Comparison of ENCODE assay signal across 10 mouse cellular contexts in the genomic region with DNA sequence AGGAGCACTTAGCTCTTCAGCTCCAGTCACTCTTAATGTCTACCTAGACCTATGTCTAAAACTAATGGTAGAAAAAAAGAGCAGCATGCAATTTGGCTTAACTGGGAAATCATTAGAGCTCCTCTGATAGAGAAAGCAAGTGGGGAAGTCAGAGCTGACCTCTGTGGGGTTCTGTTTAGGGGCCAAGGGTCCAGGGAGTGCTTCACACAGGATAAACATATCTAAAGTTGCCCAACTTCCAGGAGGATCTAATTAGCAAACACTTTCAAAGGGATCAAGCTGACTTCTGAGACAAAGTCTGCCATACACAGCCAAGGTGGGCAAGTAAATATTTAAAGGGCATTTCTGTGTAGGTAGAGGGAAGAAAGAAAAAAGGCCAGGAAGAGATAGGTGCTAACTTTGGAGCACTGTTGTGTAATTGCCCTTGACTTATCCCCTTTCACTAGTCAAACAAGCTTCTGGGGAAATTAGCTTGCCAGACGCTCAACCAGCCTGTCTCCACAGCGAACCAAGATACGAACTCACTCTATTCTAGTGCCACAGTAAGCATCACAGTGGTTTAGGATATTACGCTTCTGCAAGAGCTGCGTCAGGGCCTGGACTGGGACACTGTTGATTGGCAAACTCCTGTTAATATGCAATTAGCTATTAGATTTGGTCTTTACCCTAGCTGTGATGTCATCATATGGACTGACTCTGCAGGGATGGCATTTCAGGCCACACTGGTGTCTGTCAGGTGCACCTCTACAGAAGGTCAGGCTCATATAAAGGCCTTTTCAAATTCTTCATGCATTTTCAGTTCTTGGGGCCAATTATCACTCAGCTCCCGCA.
"Had no signal": no experiment of that assay in that cellular context is flagged by ENCODE, and none has a peak within 500 bp of the region (broad histone marks: within the 10 kb centered on the region; RNA-seq: fewer than 3 reads in every experiment).

No protein-coding gene starts in this region.

- H3K4me3 ChIP-seq: limb, embryonic 12.5 days; midbrain, embryonic 12.5 days had no signal

- DNase-seq: kidney, adult 8-10 months; kidney, postnatal 36 days; layer of hippocampus, adult 9-11 months; layer of hippocampus, postnatal 36 days; lung, adult 18-20 months; thymus, postnatal 4 days had no signal

- ATAC-seq: intestine, embryonic 16.5 days; midbrain, embryonic 16.5 days had no signal

- H3K4me2 ChIP-seq: limb, embryonic 12.5 days; midbrain, embryonic 12.5 days had no signal

- H3K36me3 ChIP-seq: limb, embryonic 12.5 days; midbrain, embryonic 12.5 days had no signal

- H3K27ac ChIP-seq: limb, embryonic 12.5 days; midbrain, embryonic 12.5 days had no signal

- H3K27me3 ChIP-seq: limb, embryonic 12.5 days; midbrain, embryonic 12.5 days had no signal

- H3K4me1 ChIP-seq: limb, embryonic 12.5 days; midbrain, embryonic 12.5 days had no signal

- H3K9ac ChIP-seq: limb, embryonic 12.5 days; midbrain, embryonic 12.5 days had no signal

- H3K9me3 ChIP-seq: limb, embryonic 12.5 days; midbrain, embryonic 12.5 days had no signal
